Mouse (Mus musculus) natural killer cell, adult 2 months (primary cell): ENCODE measurements around the gene Tanc1.

Experiments
- DNase-seq, 2 experiments: peaks; one replicate each; pipeline ENCODE4 v3.0.0; 2022; ENCODE audit warnings: low spot score in 2 of 2

Gene Tanc1

DNA sequence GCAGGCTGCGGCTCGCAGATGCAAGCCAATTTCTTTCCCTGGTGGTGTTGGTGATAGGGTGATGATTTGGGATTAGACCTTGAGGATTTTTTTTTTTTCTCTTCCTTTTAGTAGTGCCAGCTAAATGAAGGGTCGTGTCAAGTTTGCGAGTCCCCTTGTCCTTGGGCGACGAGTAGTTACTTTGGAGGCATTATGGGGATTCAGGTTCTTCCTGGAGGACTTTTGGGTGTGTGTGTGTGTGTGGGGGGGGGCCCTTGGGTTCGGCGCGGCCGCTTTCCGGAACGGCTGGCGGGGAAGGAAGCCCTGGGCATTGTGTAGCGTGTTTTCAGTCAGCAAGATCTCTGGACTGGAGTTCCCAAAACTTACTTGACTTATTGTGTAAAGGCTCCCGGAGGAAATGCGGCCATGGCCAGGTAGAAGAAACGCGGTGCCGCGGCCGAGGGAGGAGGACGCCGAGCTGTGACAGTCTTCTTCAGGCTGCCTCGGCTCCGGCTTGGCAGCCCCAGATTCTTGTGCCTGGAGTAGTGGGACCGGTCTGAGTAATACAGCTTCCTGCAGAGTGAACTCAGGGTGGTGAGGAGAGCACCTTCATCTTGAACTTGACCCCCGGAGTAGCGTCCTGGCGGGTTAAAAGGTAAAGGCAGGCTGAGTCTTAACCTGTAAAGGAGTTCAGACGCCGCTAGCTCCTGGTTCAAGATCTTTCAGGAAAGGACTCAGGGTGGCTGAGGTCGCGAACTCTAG, 1.1 kb downstream of the Tanc1 start:
- peak in 1 of 2 experiments; percentile 4 for DNase-seq

DNA sequence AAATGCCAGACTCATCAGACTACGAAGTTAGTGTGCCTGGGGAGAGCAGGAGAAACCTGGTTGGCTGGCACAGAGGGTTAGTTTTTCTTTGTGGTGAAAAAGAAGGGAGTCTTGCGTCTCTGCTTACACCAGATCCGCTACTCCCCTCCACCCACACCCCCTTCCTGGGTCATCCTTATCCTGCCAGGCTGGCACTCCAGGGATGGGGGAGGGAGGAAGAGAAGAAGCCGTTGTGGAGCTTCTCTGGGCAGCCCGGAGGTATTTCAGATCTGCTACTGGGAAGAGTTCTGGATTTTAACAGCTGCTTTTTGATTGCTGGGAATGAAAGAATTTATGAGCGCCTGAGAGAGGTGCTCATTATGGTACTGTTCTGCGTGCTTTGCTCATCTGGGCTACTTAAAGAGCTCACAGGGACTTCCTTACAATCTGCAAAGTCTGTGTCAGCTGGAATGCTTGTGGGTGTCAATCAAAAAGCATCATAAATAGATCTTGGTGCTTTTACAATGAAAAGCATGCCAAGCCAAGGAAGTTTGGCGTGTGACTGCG, 1.7 kb downstream of the Tanc1 start:
- no peak for DNase-seq

DNA sequence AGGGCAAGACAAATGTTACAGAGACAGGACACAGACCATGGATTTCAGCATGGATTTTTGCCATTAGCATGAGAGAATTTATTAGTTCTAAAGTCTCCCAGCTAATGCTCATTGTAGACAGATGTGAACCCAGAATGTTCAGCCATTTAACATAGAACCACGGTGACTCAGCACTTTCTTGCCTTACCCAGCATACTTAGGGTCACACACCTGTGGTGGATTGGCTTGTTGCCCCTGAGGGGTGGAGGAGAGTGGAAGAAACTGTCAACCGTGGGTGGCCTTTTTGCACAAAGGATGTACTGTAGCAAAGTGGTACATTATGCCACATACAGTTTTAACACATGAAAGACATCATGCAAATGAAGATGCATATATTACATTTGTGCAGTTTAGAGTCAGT, 5.0 kb downstream of the Tanc1 start:
- no peak for DNase-seq

DNA sequence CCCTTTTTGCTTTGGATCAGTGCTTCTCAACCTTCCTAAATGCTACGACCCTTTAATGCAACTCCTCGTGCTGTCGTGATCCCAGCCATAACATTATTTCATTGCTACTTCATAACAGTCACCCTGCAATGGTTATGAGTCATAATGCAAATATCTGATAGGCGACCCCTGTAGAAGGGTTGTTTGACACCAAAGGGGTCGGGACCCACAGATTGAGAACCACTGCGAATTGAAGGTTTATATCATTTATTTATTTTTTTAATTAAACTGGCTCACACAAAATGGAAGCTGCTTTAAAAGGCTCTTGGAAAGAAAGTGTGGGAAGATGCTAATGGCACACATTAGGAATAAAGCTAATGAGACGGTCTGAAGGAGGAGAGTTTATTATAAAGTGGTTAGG, 7.2 kb downstream of the Tanc1 start:
- no peak for DNase-seq

DNA sequence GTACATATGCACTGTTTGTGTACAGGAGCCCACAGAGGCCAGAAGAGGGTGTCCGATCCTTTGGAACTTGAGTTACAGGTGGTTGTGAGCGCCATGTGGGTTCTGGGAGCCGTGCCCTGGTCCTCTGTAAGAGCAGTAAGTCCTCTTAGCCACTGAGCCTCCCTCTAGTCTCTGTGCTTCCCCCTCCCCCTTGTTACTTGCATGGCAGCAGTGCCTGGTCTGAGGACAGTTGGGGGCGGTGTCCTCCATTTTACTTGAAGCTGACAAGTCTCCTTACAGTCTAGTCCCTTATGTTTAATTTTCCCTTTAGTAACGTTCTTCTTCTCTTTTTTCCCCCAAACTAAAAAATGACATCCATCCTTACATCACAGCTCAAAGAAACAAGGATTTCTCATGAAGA, 8.8 kb downstream of the Tanc1 start:
- no peak for DNase-seq

DNA sequence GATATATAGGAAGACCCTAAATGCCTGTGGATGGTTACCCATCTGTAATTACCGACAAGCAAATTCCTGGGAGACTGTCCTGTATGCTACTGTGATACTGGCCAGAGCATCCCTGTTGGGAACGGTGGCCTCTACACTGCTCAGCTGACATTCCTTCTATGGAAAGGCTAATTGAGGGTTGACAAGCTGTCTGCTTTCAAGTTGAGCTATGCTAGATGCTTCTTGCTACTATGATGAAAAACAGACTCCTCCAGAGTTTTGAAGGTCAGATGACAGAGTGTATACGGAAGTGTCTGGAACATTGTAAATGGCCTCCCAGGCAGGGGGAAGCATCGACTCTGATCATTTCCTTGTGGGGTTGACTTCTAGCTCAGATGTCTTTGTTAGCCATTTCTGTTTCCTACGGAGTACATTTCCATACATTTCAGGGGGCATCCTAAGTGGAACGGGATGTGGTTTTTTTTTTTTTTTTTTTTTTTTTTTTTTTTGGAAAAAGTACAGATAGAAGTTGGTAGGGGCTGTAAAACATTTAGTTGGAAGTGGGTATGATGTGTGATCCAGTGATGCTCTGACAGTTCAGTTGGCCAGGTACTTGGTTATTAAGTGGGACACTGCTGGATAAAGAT, 10.8 kb downstream of the Tanc1 start:
- no peak for DNase-seq

DNA sequence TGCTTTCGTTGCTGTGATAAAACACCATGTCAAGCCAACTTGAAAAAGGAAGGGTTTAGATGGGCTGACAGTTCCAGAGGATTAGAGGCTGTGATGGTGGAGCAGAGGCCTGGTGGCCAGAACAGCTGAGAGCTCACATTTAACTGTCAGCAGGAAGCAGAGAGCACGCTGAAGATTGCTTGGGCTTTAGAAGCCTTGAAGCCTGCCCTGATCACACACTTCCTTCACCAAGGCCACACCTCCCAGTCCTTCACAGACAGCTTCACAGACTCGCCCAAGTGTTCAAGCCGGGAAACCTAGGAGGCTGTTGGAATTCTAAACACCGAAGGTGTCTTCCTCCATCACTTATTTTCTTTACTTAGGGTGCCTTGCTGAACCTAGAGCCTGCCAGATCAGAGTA, 12.0 kb downstream of the Tanc1 start:
- DNase-seq = no peak

DNA sequence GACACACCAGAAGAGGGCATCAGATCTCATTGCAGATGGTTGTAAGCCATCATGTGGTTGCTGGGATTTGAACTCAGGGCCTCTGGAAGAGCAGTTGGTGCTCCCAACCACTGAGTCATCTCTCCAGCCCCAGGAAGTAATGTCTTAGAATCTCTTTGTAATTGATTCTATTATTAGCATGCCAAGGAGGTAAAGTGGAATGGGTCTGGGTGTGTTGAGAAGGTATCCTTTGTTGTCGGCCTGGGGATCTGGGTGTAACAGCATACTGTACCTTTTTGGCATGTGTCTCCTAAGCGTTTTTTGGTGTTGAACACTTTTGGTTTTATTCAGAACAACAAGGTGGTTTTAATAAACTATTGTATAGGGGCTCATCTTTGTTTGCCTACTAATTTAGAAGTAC, 13.6 kb downstream of the Tanc1 start:
- no peak for DNase-seq

DNA sequence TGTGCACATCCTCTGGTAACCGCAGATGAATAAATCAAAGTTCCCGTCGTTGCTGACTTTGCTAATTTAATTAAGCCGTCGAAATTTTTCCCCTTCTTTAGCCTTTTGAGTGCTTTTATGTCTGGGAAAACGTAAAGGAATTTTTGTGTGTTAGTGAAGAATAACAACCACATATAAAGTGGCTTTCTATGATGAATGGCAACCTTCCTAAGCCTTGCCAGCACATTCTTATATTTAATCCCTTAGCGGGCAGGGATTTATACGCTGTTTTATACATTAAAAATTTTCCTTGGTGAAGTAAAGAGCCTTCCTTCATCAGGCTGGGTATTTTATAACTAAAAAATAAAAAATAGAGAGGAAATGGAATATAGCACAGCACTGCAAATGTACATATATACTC, 14.1 kb downstream of the Tanc1 start:
- DNase-seq = no peak

DNA sequence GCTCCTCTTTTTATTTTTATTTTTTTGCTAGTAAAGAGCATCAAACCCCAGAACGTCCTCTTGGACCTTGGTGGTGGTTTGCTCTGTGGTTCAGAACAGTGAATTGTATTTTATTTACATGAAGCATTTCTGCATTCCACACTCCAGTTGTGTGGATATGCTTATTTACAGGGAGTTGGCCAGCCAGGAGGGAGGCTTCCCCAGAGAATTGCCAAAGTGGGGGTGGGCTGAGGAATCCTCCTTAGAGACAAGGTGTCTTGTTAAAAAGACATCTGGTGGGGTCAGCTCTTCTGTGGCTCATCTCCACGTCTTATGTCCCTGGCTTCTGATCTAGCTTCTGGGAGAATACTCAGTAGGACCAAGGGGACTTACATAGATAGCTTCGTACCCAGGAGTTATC, 14.6 kb downstream of the Tanc1 start:
- no peak for DNase-seq

DNA sequence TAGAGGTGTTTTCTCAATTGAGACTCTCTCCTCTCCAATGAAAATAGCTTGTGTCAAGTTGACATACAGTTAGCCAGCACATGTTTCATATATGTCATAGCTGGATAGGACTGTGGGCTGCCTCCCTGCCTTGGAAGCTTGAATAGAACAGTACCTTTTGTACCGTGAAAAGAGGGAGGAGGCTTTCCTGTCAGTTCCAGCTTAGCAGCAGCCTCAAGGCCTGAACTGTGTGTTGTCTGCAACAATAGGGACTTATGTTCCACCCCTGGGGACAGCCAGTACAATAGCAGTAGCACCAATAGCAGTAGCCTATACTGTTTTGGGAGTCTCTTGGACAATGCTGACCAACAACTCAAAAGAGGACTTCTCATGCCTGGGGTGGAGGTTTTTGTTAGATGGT, 15.7 kb downstream of the Tanc1 start:
- DNase-seq = no peak

DNA sequence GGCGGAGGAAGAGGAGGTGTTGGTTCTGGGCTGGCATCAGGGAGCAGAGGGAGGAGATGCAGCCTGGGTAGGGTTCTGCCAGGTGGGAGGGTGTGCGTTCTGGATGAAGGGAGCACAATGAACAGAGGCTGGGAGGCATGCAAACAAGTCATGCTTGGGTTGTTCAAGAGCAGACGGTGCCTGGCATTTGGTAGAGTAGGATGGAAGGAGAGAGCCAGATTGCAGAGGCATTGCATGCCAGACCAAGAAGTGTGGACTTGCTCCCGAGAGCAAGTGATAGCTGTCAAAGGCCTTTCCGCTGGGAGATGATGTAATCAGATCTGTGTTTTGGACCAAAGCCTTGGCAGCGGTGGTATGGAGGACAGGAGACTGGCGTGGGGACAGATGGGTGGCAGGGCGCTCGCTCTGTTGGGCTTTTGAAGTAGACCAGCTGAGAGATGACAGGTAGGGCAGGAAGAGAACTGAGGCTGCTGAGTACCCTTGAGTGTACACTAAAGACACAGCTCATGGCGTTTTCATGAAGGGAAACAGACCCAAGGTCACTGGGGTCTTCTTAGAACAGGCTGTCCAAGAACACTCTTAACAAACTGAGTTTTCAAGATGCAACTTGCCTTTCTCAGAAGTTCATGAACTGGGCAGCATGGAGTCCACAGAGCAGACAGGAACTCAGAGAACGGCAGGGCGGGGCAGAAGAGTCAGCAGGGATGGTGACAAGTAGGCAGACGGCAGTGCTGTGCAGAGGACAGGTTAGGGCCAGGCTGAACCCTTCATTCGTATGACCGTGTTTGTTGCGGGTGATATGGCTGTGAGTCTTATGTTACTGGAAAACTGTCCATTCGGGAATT, 16.4 kb downstream of the Tanc1 start:
- no peak for DNase-seq

DNA sequence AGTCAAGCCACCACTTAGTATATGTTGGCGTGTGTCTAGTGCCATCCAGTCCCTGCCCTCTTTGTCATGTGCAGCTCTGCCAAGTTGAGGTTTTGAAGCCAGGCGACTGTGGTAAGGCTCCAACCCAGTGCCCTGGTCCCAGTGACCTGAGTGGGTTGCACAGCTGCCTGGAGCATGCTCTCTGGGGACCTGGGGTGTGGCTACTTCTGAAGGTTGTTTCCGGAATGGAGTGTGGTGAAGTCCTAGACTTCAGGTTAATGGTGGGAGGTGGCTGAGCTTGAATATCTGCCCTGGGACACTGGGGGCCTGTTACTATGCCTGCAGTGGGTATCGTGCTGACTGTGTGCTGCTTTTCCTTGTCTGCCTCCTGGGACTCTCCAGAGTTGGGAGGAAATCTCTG, 18.0 kb downstream of the Tanc1 start:
- DNase-seq = peak in 1 of 2 experiments; percentile 31

DNA sequence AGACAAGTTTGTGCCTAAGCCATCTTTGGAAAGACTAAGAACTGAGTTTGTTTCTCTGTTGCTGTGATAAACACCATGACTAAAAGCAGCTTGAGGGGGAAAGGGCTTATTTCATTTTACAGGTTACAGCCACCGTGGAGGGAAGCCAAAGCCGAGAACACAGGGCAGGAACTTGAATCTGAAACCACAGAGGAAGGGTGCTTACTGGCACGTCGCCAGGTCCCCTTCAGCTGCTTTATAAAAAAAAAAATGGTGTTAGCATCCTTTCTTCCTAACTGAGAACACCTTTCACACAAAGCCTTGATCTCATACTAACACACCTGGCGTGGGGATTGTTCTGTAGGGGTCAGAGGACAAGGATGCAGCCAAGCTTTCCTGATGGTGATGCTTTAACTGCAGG, 19.6 kb downstream of the Tanc1 start:
- peak; percentile 52 to 58 for DNase-seq

DNA sequence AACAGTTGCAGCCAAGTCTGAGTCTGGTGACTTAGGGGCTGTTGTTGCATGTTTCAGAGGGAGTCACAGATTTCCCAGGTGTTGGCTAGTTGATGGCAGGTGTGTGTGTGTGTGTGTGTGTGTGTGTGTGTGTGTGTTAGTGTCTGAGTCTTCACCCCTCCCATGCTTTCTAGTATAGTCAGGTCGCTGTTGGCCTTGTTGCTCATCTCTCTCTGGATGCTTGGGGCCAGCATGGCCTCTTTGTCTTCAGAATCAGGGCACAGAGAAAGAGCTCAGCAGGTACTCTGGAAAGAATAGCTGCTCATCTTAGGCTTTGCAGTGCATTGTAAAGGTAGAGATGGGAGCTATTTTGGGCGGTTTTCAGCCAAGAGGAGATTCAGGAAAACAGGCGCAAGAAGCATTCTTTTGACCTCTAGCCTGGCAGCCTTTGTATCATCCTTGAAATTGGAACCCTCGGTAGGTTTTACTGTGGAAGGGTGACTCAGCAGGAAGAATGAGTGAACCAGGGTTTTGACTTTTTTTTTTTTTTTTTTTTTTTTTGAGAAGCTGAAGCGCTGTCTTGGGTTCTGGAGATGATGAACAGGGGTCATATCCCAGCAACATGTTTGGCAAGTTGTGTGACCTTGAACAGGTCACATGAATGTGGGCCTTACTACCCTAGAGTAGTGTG, 22.1 kb downstream of the Tanc1 start:
- no peak for DNase-seq

DNA sequence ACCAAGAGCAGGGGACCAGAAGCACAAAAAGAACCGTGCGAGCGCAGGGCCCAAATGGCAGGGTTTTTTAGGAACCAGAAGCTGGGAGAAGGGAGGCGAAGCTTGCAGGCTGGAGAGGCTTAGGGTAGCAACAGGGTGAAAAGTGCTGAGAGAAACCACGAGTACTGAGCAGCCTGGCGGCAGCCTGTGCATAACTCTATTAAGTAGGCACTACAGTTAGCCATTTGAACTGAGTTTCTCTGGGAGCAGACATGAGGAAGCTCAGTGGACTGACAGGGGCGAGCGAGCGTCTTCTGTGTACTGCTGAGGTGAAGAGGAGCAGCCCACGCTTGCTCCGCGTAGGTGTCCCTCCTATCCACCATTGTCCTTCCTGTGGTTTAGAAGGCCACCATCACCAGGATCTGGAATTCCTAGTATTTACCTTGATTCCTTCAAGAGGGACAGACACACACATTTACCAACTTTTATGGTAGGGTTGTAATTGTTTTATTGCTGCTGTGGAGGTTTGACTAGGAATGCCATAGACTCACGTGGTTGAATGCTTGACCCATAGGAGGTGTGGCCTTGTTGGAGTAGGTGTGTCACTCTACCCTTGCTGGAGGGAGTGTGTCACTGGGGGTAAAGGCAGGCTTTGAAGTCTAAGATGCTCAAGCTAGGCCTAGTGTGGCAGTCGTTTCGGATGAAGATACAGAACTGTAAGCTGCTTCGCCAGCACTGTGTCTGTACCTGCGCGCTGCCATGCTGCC, 25.4 kb downstream of the Tanc1 start:
- no peak for DNase-seq

DNA sequence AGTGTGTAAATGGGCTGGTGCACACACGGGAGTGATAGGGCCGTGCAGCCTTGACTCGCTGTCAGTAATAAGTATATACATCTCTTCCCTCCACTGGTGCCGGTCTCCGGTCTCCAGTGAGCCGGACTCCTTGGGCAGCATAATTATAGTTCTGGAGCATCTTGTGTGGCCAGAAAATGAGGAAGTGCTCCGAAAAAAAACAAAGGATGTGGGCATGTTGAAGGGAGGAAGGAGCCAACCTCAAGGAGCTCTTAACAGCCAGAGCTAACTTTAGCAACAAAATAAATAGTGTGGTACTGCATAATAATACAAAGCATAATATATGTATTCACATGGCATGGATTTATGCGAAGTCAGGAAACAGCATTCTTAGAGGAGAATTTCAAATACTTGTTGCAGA, 30.9 kb downstream of the Tanc1 start:
- DNase-seq = no peak

DNA sequence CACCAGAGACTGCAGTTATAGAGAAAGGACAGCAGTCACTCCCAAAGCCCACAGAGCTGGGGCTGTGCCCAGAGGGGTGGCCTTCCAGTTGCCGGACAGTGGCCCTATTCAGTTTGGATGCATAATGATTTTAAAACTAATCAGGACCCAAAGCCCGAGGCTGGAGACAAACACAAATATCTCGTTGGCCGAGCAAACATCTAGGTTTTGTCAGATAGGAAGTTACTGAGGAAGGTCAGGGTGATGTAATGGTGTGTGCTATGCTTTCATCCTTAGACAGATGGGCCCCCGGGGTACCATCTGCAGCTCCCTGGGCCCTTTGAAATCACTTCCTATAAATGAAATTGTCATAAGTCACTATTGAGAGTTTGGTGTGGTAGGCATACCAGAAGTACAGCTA, 33.0 kb downstream of the Tanc1 start:
- DNase-seq = no peak

DNA sequence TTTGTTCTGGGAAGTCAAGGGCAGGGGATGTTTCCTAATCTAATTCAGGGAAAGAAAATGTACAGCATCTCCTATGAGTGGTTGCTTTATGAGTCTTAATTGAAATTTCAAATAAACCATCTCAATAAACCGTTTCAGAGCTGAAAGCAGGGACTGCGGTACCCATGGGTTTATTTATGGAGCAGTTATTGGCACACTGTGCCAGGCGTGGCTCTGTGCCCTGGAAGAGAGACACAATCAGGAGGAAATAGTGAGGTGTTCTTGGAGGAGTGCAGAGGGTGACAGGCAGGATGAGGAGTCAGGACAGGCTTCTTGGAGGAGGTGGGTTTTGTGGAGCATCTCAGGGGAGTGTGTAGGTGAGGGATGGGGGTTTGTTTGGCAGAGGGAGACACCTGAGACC, 33.7 kb downstream of the Tanc1 start:
- DNase-seq = no peak

DNA sequence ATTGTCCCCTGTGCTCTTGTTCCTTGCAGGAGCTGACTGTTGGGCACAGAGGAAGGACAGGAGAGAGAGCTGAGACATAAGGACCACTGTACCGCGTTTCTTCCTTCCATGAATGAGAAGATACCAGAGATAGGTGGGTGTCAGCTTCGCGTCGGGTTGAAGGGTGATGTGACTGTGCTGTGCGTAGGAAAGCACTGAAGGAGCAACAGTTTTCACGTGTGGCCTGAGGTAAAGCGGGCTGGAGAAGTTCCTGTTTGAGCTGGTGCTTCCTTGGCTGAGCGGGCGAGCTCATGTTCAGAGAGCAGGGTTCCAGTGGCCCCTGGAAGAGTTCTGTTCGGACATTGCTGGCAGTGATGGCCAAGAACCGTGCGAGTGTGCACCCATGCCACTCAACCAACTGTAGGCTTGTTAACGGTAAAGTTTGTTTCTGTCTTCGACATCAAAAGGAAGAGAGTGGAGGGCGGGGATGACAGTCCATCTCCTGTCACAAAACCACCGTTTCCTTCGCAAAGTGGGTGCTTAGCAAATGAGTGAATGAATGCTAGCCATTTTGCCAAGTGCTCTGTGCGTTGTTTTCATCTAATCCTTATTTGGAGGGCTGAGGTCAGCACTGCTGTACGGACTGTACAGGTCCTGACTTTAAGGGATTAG, 35.0 kb downstream of the Tanc1 start:
- DNase-seq = peak; percentile 45 to 62

DNA sequence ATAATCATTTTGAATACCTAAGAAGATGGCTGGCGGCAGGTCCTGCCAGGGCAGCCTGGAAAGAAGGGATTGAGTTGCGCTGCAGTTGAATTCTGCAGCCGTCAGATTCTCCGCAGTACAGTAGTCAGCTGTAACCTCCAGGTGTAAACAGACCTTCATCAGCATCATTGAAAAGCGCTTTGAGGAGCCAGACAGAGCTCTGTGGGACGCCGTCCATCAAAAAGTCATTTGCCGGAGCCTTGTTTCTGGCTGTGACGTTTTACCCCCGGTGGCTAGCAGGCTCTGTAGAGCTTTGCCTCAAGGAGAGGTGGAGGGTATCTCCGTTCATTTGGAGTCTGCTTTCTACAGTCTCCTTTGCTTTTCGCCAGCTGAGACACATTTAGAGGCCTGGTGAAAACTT, 36.6 kb downstream of the Tanc1 start:
- DNase-seq = no peak
